Mouse (Mus musculus) left cerebral cortex, adult 2 months (tissue): Measurements from ENCODE around the gene Adcy5. TPM values are rescaled to one million over a fixed set of nuclear protein-coding genes. Genes with fewer than 3 reads are reported as not detected.

ENCODE experiments used
- DNase-seq, 2 experiments: peaks; one replicate each; pipeline ENCODE4 v3.0.0; 2021 to 2022; ENCODE audit warnings: low spot score in 2 of 2, mixed read lengths in 1 of 2; ENCODE audit errors: extremely low spot score in 1 of 2
- H3K27ac ChIP-seq: fragments of 200-600 bp; 2 replicates; pipeline ENCODE4 v1.8.1; 2022
- H3K4me3 ChIP-seq: fragments of 200-600 bp; 2 replicates; pipeline ENCODE4 v1.8.1; 2022
- CTCF ChIP-seq: fragments of 200-600 bp; IDR thresholded peaks from 2 replicates; pipeline ENCODE4 v1.8.1; 2022; ENCODE audit warnings: antibody characterized with exemption, mild to moderate bottlenecking, moderate library complexity
- intact Hi-C: fragments of 180-260 bp; cut with DNase I; formaldehyde crosslinking; loops from one replicate; pipeline ENCODE4 v1.15.1; 2025
- total RNA-seq, 2 experiments: library from RNA; stranded (reverse); gene quantifications; 2 replicates each; pipeline ENCODE4 v1.2.3; 2021

Adcy5 gene
- total RNA-seq, 2 experiments from 2014 or later: 96.8 to 129 TPM

DNA sequence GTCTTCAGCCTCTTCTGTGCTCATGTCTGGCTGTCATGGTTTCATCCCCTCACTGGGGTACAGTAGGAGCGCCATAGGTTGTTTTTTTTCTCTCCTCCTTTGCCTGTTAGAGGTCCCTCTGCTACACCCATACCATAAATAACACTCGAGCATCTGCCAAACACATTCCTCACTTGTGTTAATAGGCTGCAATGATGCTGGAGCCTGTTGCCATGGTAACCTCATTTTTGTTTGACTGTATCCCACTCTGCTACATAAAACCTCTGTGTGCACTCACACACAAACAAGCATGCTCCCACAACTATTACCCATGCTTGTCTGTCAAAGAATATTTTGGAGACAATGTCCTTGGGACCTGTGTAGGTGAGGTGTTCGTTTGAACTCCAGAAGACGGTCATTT lies 5.3 kb downstream of the Adcy5 start:
- TF ChIP-seq CTCF: no peak
- Histone ChIP-seq H3K27ac (peak overlapping the region; percentile 58), H3K4me3 (peak overlapping the region; percentile 70)
- intact Hi-C loops: no loop called here
- no peak for DNase-seq

GRCm38 (mm10) chr16:35164361-35165224 lies 9.9 kb downstream of the Adcy5 start:
- H3K4me3 ChIP-seq: peak overlapping the region; percentile 24; the same call in 1 of the 2 replicates
- intact Hi-C loops: no loop called here
- DNase-seq: peak; percentile 44 to 55
- peak overlapping the region; percentile 78 for H3K27ac ChIP-seq
- TF ChIP-seq CTCF: no peak

GRCm38 (mm10) chr16:35165361-35165760 lies 10.7 kb downstream of the Adcy5 start:
- H3K4me3 ChIP-seq: peak overlapping the region; percentile 24; the same call in 1 of the 2 replicates
- intact Hi-C loops: no loop called here
- TF ChIP-seq CTCF: no peak
- no peak for DNase-seq
- peak overlapping the region; percentile 78 for H3K27ac ChIP-seq

GRCm38 (mm10) chr16:35165788-35166187 lies 11.1 kb downstream of the Adcy5 start:
- intact Hi-C loops: no loop called here
- H3K27ac ChIP-seq: peak overlapping the region; percentile 78; the same call in 1 of the 2 replicates
- H3K4me3 ChIP-seq: no peak overlapping the region
- no peak for DNase-seq
- no peak for TF ChIP-seq CTCF

- intact Hi-C loops: no loop called here
- no peak for TF ChIP-seq CTCF
- H3K4me3 ChIP-seq: no peak overlapping the region
- no peak overlapping the region for H3K27ac ChIP-seq
- DNase-seq: no peak
These were observed 14.8 kb downstream of the Adcy5 start for GRCm38 (mm10) chr16:35169431-35169830.

GRCm38 (mm10) chr16:35172195-35172594 lies 17.5 kb downstream of the Adcy5 start:
- TF ChIP-seq CTCF: no peak
- intact Hi-C loops: no loop called here
- no peak overlapping the region for H3K27ac ChIP-seq
- no peak overlapping the region for H3K4me3 ChIP-seq
- no peak for DNase-seq

- no peak for TF ChIP-seq CTCF
- DNase-seq: no peak
- intact Hi-C loops: no loop called here
- H3K27ac ChIP-seq: no peak overlapping the region
- no peak overlapping the region for H3K4me3 ChIP-seq
These were observed 23.8 kb downstream of the Adcy5 start for GRCm38 (mm10) chr16:35178516-35178915.

DNA sequence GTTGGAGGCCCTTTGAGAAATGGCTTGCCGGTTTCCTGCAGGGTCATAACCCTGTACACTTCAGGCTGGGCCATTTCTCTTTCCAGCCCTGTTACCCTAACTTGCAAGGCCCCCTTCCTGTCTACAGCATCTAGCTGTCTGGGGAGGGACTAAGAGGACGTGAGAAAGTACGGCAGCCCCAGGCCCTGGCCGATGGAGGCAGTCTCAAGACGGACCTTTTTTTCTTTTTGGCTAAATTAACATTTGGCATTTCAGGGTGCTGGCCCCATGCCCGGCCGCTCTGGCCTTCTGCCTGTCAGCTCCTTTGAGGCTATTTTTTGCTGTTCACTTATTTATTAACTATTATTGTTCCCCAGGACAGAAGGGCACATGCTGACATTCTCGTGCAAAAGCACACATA lies 24.4 kb downstream of the Adcy5 start:
- Histone ChIP-seq H3K27ac (no peak overlapping the region), H3K4me3 (no peak overlapping the region)
- intact Hi-C loops: no loop called here
- no peak for DNase-seq
- no peak for TF ChIP-seq CTCF

- TF ChIP-seq CTCF: no peak
These were observed 28.5 kb downstream of the Adcy5 start for GRCm38 (mm10) chr16:35183161-35183560.

GRCm38 (mm10) chr16:35188111-35188510 lies 33.4 kb downstream of the Adcy5 start:
- DNase-seq: no peak
- intact Hi-C loops: no loop called here
- H3K4me3 ChIP-seq: no peak overlapping the region
- no peak overlapping the region for H3K27ac ChIP-seq
- TF ChIP-seq CTCF: no peak

More at GRCm38 (mm10) chr16:35183161-35183560, 28.5 kb downstream of the Adcy5 start:
- Histone ChIP-seq H3K27ac (no peak overlapping the region), H3K4me3 (no peak overlapping the region)
- peak in 1 of 2 experiments; percentile 48 for DNase-seq
- intact Hi-C loops: no loop called here

GRCm38 (mm10) chr16:35189420-35190141 lies 34.9 kb downstream of the Adcy5 start:
- Histone ChIP-seq H3K4me3 (no peak overlapping the region), H3K27ac (no peak overlapping the region)
- DNase-seq: no peak
- no peak for TF ChIP-seq CTCF
- intact Hi-C loops: no loop called here

- no peak overlapping the region for H3K4me3 ChIP-seq
- H3K27ac ChIP-seq: no peak overlapping the region
- DNase-seq: no peak
- intact Hi-C loops: no loop called here
- no peak for TF ChIP-seq CTCF
These were observed 36.1 kb downstream of the Adcy5 start for GRCm38 (mm10) chr16:35190777-35191176.
